Mouse (Mus musculus) embryo, embryonic 10 days (tissue): ENCODE measurements around the gene Wsb1.
A peak's percentile ranks its signal among the peaks of the same experiment; 100 is the strongest.

Source experiments
- DNase-seq: peaks from one replicate; pipeline ENCODE4 v3.0.0-alpha.2; 2015; ENCODE audit warnings: low spot score

Wsb1 gene

DNA sequence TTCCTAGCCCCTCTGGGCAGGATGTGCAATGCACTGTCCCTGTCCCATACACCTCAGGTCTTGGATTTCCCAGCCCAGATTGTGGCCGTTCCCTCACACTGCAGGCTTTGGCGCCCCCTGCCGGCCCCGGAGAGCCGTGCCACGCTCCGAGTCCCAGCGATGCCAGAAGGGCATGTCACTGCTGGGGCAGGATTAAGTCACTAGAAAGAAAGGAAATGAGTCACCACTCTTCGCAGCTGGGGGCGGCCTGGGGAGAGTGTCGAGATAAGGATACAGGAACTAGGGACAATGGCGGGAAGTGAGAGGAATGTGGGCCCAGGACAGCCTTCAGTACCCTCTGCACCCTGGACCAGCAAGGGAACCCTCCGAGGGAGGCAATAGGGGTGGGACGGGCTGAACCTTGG is 40.5 kb downstream of the Wsb1 start:
- peak; percentile 87 for DNase-seq

GRCm38 (mm10) chr11:79209882-79210471 is 44.5 kb downstream of the Wsb1 start:
- no peak for DNase-seq

DNA sequence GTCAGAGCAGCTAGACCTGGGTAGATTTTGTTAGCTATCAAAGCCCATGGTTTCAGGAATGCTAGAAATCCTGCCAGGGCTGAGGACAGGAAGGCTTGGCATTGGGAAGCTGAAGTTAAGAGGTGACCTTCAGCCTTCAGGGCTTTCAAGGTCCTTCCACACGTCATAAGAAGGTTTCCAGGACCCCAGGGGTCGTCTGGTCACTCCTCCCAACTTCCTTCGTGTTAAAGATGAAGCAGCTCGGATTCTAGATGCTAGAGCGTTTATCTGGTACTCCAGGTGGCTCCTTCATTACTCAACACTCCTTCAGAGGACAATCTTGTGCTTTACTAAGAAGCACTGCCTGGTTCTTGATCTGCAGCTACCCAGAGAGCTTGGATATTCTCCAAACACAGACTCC is 45.4 kb downstream of the Wsb1 start:
- no peak for DNase-seq

GRCm38 (mm10) chr11:79208462-79208861 is 46.0 kb downstream of the Wsb1 start:
- DNase-seq: no peak

DNA sequence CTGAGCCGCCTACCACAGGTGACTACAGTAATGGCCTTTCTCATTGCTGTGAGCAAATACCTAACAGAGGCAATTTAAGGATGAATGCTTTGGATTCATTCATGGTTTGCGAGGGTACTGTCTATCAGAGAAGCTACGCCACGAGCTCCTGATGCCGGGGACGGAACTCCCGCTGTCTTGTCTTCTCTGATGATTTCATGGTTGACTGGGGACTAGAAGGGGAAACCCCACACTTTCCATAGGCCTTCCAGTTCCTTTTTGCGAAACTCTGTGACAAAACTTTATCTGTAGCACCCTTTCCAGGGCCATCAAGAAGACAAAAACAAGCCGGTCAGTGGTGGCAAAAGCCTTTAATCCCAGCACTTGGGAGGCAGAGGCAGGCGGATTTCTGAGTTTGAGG is 46.8 kb downstream of the Wsb1 start:
- DNase-seq: no peak

GRCm38 (mm10) chr11:79204444-79204843 is 50.0 kb downstream of the Wsb1 start:
- DNase-seq: no peak

DNA sequence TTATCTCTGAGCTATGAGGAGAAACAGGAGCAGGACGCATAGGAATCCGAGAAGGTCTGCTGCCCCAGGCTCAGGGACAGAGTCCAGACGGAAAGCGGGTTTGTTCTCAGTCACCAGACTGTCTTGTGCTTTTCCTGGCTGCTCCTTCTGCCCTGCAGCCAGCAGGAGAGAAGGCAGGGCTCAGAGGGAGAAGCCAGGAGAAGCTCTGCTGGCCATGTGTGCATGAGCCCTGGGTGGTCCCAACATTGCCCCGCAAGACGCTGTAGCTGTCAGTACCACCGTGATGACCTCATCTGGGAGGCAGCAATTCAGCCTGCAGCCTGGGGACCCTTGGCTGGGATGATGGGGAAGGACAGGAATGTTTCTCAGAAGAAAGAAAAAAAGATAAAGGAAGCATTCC is 54.0 kb downstream of the Wsb1 start:
- DNase-seq: peak; percentile 47

GRCm38 (mm10) chr11:79198562-79198961 is 55.9 kb downstream of the Wsb1 start:
- DNase-seq: no peak

GRCm38 (mm10) chr11:79197846-79198235 is 56.6 kb downstream of the Wsb1 start:
- no peak for DNase-seq

GRCm38 (mm10) chr11:79196876-79197845 is 57.3 kb downstream of the Wsb1 start:
- no peak for DNase-seq

- DNase-seq: no peak
Observed at GRCm38 (mm10) chr11:79196196-79196869, 58.1 kb downstream of the Wsb1 start.

DNA sequence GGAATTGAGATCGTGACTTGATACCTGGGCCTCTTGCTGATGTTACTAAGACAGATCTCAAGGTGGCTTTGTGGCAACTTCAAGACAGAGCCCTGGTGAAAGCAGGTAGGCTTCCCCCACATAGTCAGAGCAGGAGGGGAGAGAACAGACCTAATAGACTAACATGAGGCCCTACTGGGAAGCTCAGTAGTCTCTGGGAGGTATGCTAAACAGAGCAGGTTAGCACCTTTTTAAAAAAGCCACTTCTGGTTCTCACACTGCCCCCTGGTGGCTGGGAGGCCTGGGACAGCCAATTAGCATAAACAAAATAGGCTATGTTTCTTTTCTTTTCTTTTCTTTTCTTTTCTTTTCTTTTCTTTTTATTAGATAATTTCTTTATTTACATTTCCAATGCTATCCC is 62.3 kb downstream of the Wsb1 start:
- DNase-seq: no peak

DNA sequence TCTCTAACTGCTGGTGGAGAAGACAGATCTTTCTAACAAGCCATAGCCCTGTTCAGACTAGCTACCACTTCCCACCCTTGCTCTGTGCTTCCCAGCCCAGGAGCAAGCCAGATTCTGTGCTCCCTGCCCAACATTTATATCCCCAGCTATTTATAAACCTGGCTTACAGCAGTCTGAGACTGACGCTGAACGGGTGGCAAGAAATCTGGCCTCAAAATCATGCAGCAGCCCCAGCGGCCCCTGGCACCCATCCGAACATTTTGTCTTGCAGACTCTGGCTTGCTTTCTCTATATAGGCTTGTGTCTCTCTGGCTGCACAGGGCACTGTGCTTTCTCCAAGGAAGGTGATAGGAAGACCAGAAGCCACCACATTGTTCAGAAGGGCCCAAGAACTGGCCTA is 63.3 kb downstream of the Wsb1 start:
- DNase-seq: no peak

- no peak for DNase-seq
Observed at GRCm38 (mm10) chr11:79190257-79190656, 64.2 kb downstream of the Wsb1 start.
